Mouse (Mus musculus) midbrain, embryonic 15.5 days (tissue): ENCODE measurements around the gene Nfkbil1. TPM values are rescaled to one million over a fixed set of nuclear protein-coding genes. Genes with fewer than 3 reads are reported as not detected.

Experiments used
- ATAC-seq: fragments of 200-750 bp; cut with Nextera tagmentation; replicated peaks from 2 replicates; pipeline ENCODE4 v1.8.0; 2017; ENCODE audit warnings: moderate TSS enrichment
- H3K27ac ChIP-seq: fragments of 300-500 bp; sonication (generic); 2 replicates; pipeline ENCODE4 v1.5.1; 2015; ENCODE audit warnings: mild to moderate bottlenecking, inconsistent platforms
- H3K27me3 ChIP-seq: fragments of 300-500 bp; sonication (generic); replicated peaks from 2 replicates; pipeline ENCODE4 v1.6.1; 2015; ENCODE audit warnings: inconsistent platforms
- H3K36me3 ChIP-seq: fragments of 300-500 bp; sonication (generic); replicated peaks from 2 replicates; pipeline ENCODE4 v1.6.1; 2015; ENCODE audit warnings: inconsistent platforms
- H3K4me1 ChIP-seq: fragments of 300-500 bp; sonication (generic); 2 replicates; pipeline ENCODE4 v1.6.1; 2015; ENCODE audit warnings: inconsistent platforms
- H3K4me2 ChIP-seq: fragments of 300-500 bp; sonication (generic); 2 replicates; pipeline ENCODE4 v1.6.1; 2015; ENCODE audit warnings: inconsistent platforms, mild to moderate bottlenecking, moderate library complexity
- H3K4me3 ChIP-seq: fragments of 300-500 bp; sonication (generic); 2 replicates; pipeline ENCODE4 v1.5.1; 2015; ENCODE audit warnings: mild to moderate bottlenecking, inconsistent platforms
- H3K9ac ChIP-seq: fragments of 300-500 bp; sonication (generic); 2 replicates; pipeline ENCODE4 v1.6.1; 2015; ENCODE audit warnings: mild to moderate bottlenecking, inconsistent platforms
- H3K9me3 ChIP-seq: fragments of 300-500 bp; sonication (generic); 2 replicates; pipeline ENCODE4 v1.6.1; 2016; ENCODE audit warnings: inconsistent platforms
- WGBS: fragments of 180-500 bp; shearing (Covaris S2); methylation state at CpG from one replicate; pipeline ENCODE4 v1.1.7; 2015; ENCODE audit warnings: mixed read lengths; 5-methylcytosine and 5-hydroxymethylcytosine counted together
- polyA plus RNA-seq: library from polyadenylated mRNA; unstranded; fragments of >200 nt; fragmentation: Nextera tagmentation; extraction: Ambion mirVana; gene quantifications from 2 replicates; pipeline ENCODE4 v1.2.1, GENCODE M21; 2015

Gene Nfkbil1
- polyA plus RNA-seq: 11.7 and 11.8 TPM in 2 replicates

GRCm38 (mm10) chr17:35235614-35236389, at the start of gene Nfkbil1:
TSS of gene Nfkbil1 (minus strand) at chr17:35235792.
- WGBS: under 1% methylated on average over 35 of the region's 35 CpGs
- Histone ChIP-seq H3K27ac (peak within 1 kb of the TSS; percentile 93), H3K4me3 (peak within 1 kb of the TSS; percentile 56), H3K9me3 (no peaks in the 10 kb centered on the region), H3K4me1 (peaks cover 48% of the 10 kb centered on the region), H3K9ac (peak within 1 kb of the TSS; percentile 70), H3K27me3 (no peaks in the 10 kb centered on the region), H3K4me2 (peak within 1 kb of the TSS; percentile 97), H3K36me3 (no peaks in the 10 kb centered on the region)
- peak; percentile 83 for ATAC-seq

DNA sequence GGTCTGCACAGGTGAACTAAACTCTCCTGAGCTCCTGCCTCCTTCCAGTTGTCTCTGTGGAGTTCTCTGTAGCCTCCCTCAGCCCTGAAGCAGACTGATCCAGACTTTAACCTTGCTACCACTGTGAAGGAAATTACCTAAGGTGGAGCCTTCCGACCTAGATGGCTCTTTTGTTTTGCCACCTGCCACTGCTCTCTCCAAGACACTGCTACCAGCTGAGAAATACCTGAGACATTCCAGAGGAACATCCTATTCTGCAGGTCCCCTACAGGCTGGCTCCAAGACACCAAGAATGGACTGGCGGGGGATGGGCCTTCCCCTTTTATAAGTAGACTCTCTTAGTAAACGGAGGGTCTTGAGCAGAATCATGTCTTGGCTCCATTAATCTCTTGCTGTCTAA, 44.7 kb upstream of the Nfkbil1 start:
- H3K27ac ChIP-seq: no peak overlapping the region
- no peak overlapping the region for H3K9ac ChIP-seq
- H3K9me3 ChIP-seq: no peaks in the 10 kb centered on the region
- 73% methylated on average over 3 of the region's 3 CpGs for whole genome bisulfite sequencing
- H3K4me1 ChIP-seq: no peaks in the 10 kb centered on the region
- H3K36me3 ChIP-seq: no peaks in the 10 kb centered on the region
- no peaks in the 10 kb centered on the region; the same call in 1 of the 2 replicates for H3K27me3 ChIP-seq
- ATAC-seq: no peak
- no peak overlapping the region for H3K4me3 ChIP-seq
- H3K4me2 ChIP-seq: no peak overlapping the region

DNA sequence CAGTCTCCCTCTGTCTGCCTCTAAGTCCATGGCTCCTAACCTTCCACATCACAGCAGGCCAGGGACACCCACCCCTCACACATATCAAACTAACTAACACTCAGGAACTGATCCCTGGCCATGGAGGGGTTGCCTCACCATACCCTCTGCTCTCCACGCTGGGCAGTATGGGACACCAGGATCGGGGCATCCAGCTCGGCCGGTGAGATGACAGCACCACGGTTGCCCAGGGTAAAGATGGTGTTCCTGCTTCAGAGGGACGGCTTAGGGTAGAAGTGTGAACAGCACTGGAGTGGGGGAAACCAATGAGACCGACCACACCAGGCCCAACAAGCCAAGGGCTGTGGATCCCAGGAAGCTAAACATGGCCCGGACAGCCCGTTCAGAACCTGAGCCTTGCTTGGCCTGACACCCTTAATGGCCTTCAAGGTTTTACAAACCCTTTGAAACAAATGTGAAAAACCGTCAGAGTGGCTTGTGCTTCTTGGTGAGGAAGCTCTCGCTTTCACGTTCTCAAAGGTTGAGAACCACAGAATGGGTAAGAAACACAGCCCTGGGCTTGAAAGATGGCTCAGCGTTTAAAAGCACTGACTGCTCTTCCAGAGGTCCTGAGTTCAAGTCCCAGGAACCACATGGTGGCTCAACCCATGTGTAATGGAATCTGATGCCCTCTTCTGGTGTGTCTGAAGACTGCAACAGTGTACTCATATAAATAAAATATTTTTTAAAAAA, 43.5 kb upstream of the Nfkbil1 start:
- no peaks in the 10 kb centered on the region for H3K9me3 ChIP-seq
- WGBS: 91% methylated on average over 13 of the region's 13 CpGs
- H3K4me2 ChIP-seq: no peak overlapping the region
- H3K9ac ChIP-seq: no peak overlapping the region
- no peaks in the 10 kb centered on the region; the same call in 1 of the 2 replicates for H3K27me3 ChIP-seq
- no peak overlapping the region for H3K4me3 ChIP-seq
- no peak for ATAC-seq
- no peaks in the 10 kb centered on the region for H3K36me3 ChIP-seq
- no peaks in the 10 kb centered on the region for H3K4me1 ChIP-seq
- no peak overlapping the region for H3K27ac ChIP-seq

DNA sequence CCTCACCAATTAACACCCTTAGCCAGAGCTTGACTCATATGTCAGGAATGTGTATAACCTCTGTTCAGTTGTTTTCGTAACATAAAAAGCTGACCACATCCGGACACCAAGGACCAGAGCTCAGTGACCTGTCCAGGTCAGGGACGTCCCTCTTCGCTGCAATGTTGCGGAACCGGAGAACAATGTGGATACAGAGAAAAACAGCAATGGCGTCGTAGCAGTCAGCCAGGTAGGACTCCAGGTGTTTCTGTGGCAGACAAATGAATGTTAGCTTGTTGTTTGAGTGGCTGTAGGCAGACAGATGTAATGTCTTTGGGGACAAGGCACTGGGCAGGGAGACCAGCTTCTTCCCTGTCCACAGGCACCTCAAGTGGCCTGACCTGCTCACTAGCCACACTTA, 42.5 kb upstream of the Nfkbil1 start:
- Histone ChIP-seq H3K4me3 (no peak overlapping the region), H3K4me2 (no peak overlapping the region), H3K27ac (no peak overlapping the region), H3K4me1 (no peaks in the 10 kb centered on the region), H3K27me3 (no peaks in the 10 kb centered on the region; the same call in 1 of the 2 replicates), H3K9me3 (no peaks in the 10 kb centered on the region), H3K36me3 (no peaks in the 10 kb centered on the region), H3K9ac (no peak overlapping the region)
- ATAC-seq: no peak
- 85% methylated on average over 8 of the region's 8 CpGs for WGBS

GRCm38 (mm10) chr17:35276304-35276864, 40.8 kb upstream of the Nfkbil1 start:
- H3K4me3 ChIP-seq: no peak overlapping the region
- H3K4me2 ChIP-seq: peak overlapping the region; percentile 31
- no peak overlapping the region for H3K27ac ChIP-seq
- H3K9ac ChIP-seq: 0 out of 2 replicates have a peak overlapping the region, but pooled peaks have one; percentile 21
- no peak for ATAC-seq
- H3K4me1 ChIP-seq: no peaks in the 10 kb centered on the region
- 32% methylated on average over 13 of the region's 13 CpGs for WGBS
- H3K36me3 ChIP-seq: no peaks in the 10 kb centered on the region
- no peaks in the 10 kb centered on the region; the same call in 1 of the 2 replicates for H3K27me3 ChIP-seq
- H3K9me3 ChIP-seq: no peaks in the 10 kb centered on the region

GRCm38 (mm10) chr17:35274770-35275169, 39.2 kb upstream of the Nfkbil1 start:
- H3K27ac ChIP-seq: no peak overlapping the region
- ATAC-seq: peak; percentile 62; the same call in 1 of the 2 replicates
- 7% methylated on average over 11 of the region's 11 CpGs for WGBS
- H3K9ac ChIP-seq: no peak overlapping the region
- H3K9me3 ChIP-seq: no peaks in the 10 kb centered on the region
- H3K27me3 ChIP-seq: no peaks in the 10 kb centered on the region; the same call in 1 of the 2 replicates
- no peaks in the 10 kb centered on the region for H3K4me1 ChIP-seq
- no peak overlapping the region for H3K4me2 ChIP-seq
- no peak overlapping the region for H3K4me3 ChIP-seq
- no peaks in the 10 kb centered on the region for H3K36me3 ChIP-seq

GRCm38 (mm10) chr17:35272249-35272648, 36.7 kb upstream of the Nfkbil1 start:
- no peak overlapping the region for H3K9ac ChIP-seq
- H3K27ac ChIP-seq: no peak overlapping the region
- no peaks in the 10 kb centered on the region for H3K4me1 ChIP-seq
- no peak overlapping the region for H3K4me2 ChIP-seq
- ATAC-seq: no peak
- no peaks in the 10 kb centered on the region for H3K36me3 ChIP-seq
- no peaks in the 10 kb centered on the region; the same call in 1 of the 2 replicates for H3K27me3 ChIP-seq
- H3K4me3 ChIP-seq: no peak overlapping the region
- 65% methylated on average over 3 of the region's 3 CpGs for WGBS
- no peaks in the 10 kb centered on the region for H3K9me3 ChIP-seq

- H3K36me3 ChIP-seq: no peaks in the 10 kb centered on the region
- no peaks in the 10 kb centered on the region for H3K4me1 ChIP-seq
- H3K27ac ChIP-seq: no peak overlapping the region
- H3K27me3 ChIP-seq: no peaks in the 10 kb centered on the region
- no peaks in the 10 kb centered on the region for H3K9me3 ChIP-seq
- ATAC-seq: no peak
- no peak overlapping the region for H3K9ac ChIP-seq
- no peak overlapping the region for H3K4me2 ChIP-seq
- WGBS: 29% methylated on average over 3 of the region's 3 CpGs
- no peak overlapping the region for H3K4me3 ChIP-seq
Measured at GRCm38 (mm10) chr17:35269653-35270347, 34.2 kb upstream of the Nfkbil1 start.

- WGBS: 78% methylated on average over 1 of the region's 1 CpGs
- Histone ChIP-seq H3K9me3 (no peaks in the 10 kb centered on the region), H3K4me2 (no peak overlapping the region), H3K27me3 (peaks cover 4% of the 10 kb centered on the region; the same call in 1 of the 2 replicates), H3K9ac (no peak overlapping the region), H3K4me3 (no peak overlapping the region), H3K27ac (no peak overlapping the region), H3K36me3 (no peaks in the 10 kb centered on the region), H3K4me1 (peaks cover 4% of the 10 kb centered on the region)
- no peak for ATAC-seq
Measured at GRCm38 (mm10) chr17:35267399-35268086, 32.0 kb upstream of the Nfkbil1 start.

DNA sequence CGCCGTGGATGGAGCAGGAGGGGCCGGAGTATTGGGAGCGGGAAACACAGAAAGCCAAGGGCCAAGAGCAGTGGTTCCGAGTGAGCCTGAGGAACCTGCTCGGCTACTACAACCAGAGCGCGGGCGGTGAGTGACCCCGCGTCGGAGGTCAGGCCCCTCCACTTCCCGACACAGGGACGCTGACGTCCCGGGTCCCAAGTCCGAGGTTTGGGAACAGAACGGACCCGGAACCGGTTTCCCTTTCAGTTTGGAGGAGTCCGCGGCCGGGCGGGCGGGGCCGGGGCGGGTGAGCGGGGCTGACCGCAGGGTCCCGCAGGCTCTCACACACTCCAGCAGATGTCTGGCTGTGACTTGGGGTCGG, 27.9 kb upstream of the Nfkbil1 start:
- H3K36me3 ChIP-seq: no peaks in the 10 kb centered on the region
- WGBS: 1% methylated on average over 30 of the region's 31 CpGs
- H3K27me3 ChIP-seq: peaks cover 12% of the 10 kb centered on the region; the same call in 1 of the 2 replicates
- H3K4me3 ChIP-seq: peak overlapping the region; percentile 69
- H3K9me3 ChIP-seq: no peaks in the 10 kb centered on the region
- peak overlapping the region; percentile 94 for H3K4me2 ChIP-seq
- ATAC-seq: peak; percentile 47
- H3K27ac ChIP-seq: no peak overlapping the region
- H3K4me1 ChIP-seq: peaks cover 4% of the 10 kb centered on the region
- peak overlapping the region; percentile 55 for H3K9ac ChIP-seq

DNA sequence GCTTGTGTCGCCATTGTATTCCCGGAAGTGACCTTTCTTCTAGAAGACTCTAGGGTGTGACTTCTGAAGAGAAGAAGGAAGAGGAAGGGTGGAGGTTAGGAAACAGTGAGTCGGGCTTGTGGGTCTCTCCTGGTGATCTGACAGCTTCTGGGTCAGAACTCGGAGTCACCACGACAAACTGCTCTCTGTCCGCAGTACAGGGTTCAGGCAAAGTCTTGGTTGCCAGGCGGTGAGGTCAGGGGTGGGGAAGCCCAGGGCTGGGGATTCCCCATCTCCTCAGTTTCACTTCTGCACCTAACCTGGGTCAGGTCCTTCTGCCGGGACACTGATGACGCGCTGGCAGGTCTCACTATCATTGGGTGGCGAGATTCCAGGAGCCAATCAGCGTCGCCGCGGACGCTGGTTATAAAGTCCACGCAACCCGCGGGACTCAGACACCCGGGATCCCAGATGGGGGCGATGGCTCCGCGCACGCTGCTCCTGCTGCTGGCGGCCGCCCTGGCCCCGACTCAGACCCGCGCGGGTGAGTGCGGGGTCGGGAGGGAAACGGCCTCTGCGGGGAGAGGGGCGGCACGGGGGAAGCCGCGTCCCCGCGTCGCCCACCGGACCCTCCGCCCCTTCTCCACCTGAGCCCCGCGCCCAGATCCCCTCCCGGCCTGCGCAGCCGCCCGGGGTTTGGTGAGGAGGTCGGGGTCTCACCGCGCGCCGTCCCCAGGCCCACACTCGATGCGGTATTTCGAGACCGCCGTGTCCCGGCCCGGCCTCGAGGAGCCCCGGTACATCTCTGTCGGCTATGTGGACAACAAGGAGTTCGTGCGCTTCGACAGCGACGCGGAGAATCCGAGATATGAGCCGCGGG, 27.3 kb upstream of the Nfkbil1 start, which contains the start of gene H2-D1:
H2-D1 (plus strand) TSS at position 67 of the 859 bp plus-strand sequence.
- Histone ChIP-seq H3K27ac (no peak within 1 kb of the TSS), H3K4me2 (peak within 1 kb of the TSS; percentile 94), H3K36me3 (no peaks in the 10 kb centered on the region), H3K4me3 (peak within 1 kb of the TSS; percentile 69), H3K4me1 (peaks cover 6% of the 10 kb centered on the region), H3K9ac (peak within 1 kb of the TSS; percentile 55), H3K27me3 (peaks cover 12% of the 10 kb centered on the region; the same call in 1 of the 2 replicates), H3K9me3 (no peaks in the 10 kb centered on the region)
- 1% methylated on average over 68 of the region's 73 CpGs for whole genome bisulfite sequencing
- ATAC-seq: peak; percentile 95
